Mouse (Mus musculus): ENCODE data around the gene Plekhs1.
"Not testable (repeated sequence)": the region's sequence is repeated elsewhere in the genome, so short reads cannot be mapped to it uniquely, and the experiment has no call there.

Plekhs1 gene

DNA sequence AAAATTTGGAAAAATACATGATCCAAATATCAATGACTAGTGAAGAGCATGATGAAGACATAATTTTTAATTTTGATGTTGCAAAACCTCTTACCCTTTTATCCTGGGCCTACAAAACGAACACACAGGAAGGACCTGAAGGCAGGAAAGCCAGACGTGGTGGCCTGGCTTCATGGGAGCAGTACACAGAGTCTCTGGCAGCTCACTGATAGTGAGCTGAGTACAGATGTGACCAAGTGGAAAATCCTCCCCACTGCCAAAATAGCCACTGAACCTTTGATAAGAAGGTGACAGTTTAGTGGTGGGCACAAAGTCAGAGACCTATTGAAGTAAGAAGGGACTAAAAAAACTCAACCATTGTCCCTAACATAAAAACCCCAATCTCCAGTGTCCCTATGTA is 52.1 kb downstream of the Plekhs1 start:
- not testable (repeated sequence) for DNase-seq (ENCODE audit: low read depth, low spot score)

DNA sequence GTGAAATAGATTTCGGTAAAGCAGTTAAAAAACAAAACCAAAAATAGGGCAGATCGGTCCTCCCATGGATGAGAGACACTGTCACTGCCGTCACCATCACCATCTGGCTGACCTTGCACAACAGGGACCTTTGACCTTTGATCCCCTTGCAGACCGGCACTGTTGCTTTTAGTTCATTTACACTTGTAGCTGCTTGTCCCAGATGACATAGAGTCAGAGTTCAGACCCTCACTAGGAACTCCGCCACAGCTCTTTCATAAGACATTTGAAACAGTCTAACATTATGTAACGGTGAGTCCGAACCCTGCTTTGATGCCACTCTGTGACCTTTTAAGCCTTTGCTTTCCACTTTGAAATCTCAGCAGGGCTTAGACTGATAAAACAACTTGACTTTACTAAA is 58.0 kb downstream of the Plekhs1 start:
- not testable (repeated sequence) for DNase-seq (ENCODE audit: low read depth, low spot score)

DNA sequence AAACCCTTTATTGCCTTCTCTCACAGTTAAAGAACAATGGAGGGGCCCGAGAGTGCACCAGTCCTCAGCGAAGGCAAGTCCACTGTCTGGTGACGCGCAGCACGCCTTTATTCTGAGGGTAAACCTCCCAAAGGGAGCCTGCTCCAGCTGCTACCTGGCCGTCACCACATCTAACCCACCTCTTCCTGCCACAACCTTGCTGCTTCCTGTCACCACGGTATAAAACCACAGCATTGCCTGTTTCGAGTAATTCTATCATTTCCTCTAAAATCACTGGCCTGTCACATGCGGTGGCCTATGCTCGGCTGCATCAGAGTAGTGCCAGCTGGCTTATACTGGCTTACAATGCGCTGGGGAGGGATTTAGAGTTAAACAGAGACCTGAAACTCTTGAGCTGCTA is 69.1 kb downstream of the Plekhs1 start:
- not testable (repeated sequence) for DNase-seq (ENCODE audit: low read depth, low spot score)

DNA sequence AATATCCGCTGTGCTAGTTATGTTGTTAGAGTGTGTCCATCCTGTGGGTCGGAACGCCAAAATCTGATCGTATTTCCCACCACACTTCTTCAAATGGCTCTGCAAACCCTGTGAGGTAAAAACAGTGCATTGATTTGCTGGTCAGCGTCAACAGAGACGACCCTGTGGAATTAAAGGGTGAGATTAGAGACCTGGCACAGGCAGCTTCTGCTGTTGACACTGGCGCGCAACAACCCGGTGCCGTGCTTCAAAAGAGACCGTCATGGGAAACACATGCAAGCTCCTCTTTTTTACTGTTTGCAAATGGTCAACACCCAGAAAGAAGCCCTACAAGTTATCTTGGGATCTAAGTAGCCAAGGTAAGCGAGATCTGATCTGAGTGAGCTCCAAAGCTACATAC is 69.8 kb downstream of the Plekhs1 start:
- no peak for DNase-seq (ENCODE audit: low read depth, low spot score)

DNA sequence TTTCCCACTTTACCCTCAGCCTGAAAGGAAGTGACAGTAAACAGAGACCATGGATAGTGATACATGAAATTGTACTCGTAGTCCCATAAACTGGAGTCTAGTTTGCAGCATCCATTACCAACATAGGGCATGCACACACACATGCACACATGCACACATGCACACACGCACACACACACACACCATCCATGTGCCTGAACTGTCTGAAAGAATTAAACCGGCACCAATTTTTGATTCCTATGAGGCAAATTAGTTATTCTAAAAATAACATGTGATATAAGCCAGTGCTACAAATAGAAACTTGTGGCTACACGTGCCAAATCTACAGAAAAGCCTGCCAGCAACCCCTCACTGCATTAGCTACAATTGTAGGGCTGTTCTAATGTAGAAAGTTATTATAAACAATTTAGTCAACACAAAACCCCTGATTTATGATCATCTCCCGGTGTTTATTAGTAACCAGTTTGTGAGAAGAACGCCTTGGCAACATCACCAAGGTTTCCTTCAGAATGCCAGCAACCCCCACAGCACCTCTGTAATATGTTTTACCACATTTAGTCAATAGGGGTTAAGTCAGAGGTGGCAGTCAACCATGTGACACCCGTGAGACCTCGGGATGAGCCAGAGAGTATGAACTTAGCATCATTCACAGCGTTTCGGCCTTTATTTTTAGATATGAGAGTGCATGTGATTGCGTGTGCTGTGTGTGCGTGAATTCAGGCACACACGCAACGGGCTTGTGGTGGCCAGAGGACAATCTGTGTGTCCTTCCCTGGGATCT is 72.0 kb downstream of the Plekhs1 start:
- no peak for DNase-seq (ENCODE audit: low read depth, low spot score)

DNA sequence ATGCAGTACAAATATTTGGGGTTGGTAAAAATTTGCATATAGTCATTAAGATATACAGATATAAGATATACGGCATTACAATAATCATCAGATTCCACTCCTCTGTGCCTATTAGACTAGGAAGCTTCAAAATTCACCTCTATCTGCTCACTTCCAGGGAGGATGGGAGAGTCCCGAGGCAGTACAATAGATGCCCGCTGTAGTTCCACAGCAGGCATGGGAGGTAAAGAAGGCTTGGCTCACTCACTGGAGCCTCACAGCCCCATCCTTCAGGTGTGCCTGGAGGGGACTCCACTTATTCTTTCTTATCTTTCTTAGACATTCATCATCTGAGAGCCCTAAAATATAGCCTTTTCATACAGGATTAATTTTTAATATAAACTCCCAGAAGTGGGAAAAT is 72.9 kb downstream of the Plekhs1 start:
- no peak for DNase-seq (ENCODE audit: low read depth, low spot score)

DNA sequence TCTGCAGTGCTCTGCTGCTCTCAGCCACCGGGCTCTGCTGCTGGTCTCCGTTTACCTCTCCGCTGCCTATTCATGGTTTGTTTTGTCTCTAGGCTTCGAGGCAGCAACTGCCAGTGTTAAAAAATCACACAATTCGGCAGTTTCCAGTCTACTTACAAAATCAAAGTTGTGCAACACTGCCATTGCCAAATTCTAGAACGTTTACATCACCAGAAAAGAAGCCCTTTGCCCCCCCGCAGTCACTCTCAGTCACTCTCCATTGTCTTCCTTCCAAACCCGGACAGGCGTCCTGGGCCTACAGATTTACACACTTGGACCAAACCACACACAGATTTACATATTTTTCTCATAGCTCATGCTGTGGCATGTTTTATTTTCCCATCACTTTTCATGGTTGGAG is 73.6 kb downstream of the Plekhs1 start:
- DNase-seq (ENCODE audit: low read depth, low spot score), result no peak

DNA sequence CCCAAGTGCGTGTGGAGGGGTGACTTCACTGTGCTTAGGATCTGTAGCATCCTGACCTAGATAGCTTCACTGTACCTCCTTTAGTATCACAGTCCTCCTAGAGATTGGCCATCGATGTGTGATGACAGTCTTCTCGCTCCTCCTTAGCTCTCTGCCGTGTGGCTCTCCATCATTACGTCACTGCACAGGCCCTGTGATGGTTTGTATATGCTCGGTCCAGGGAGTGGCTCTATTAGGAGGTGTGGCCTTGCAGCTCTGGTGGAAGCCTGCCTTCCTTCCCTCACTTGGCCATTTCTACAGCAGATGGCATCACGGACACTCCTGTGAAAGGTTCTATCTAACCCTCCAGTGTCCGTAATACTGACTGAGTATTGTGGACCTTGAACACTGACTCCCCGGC is 74.3 kb downstream of the Plekhs1 start:
- no peak for DNase-seq (ENCODE audit: low read depth, low spot score)

Measured in brain, embryonic 18.5 days (tissue).